Mouse (Mus musculus) adrenal gland, postnatal 25 days (tissue): ENCODE data around the gene Krt9. TPM values are rescaled to one million over a fixed set of nuclear protein-coding genes. Genes with fewer than 3 reads are reported as not detected.

Experiments used
- DNase-seq: peaks from one replicate; pipeline ENCODE4 v3.0.0; 2021; ENCODE audit warnings: mixed read lengths
- total RNA-seq: library from RNA; stranded (reverse); gene quantifications from 2 replicates; pipeline ENCODE4 v1.2.3, GENCODE M21; 2021

The Krt9 gene
- total RNA-seq, 1 experiment from 2014 or later, result not detected

DNA sequence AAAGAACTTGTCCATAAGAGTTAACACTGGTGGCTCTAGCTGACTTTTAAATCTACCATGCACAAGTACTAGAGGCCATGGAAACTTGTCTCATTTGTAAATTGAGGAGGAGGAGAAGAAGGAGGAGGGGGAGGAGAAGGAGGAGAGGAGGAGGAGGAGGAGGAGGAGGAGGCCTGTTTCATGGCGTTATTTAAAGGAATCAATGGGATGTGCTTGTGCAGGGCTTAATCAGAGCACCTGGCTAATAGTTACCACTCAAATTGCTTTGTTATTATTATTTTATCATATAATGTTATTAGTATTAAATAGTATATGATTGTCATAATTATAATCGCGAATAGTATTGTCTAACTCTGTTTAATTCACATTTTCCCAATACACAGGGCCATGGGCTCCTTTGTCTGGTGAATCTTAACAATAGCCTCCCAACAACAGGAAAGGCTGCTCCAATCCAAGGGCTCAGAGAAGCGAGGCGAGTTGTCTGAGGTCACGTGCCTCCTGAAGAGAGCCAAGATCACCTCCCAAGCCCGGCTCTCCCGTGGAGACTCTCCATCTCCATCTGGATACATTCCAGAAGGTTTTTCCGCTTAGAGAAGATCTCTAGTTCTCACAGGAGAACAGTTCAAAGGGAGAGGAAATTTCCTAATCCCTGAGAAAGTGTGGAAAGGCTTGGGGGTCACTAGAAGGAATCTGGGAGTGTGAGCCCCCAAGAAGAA lies 44.3 kb downstream of the Krt9 start, which contains the start of gene Krt19:
Krt19 (minus strand) TSS at position 51 of the 716 bp plus-strand sequence.
- DNase-seq, result no peak

DNA sequence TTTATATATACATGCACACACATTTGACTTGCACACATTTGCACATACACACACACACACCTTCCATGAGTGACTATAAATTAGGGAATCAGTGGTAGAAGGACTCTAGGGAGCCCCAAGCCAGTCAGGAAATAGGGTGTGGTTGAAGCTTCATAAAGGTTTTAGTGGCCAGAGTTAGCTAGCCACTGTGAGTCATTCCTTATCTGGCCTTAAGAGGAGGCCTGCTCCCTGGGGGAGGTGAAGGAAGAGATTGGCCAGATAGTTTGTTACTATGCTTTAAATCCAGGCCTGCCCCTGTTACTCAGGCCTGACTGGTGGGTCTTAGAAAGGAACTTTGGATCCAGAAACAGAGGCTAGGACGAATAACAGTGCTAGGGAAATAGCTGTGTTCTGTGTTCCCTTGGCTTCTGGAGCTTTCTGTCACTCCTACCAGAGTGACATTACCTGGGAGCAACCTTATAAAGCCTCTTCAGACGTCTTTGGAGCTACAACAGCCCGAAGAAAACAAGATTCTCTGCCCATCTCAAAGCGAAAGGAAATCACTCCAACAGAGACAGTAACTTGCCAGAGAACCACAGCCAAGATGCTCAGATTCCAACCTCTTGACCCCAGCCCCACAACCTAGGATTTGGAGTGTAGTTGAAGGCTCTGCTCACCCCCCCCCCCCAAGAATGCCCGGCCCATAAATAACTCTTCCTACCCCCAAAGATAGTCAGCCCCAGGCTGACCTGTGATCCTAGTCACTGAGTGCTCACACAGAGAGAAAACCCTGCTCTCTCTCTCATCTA lies 45.3 kb downstream of the Krt9 start:
- no peak for DNase-seq

DNA sequence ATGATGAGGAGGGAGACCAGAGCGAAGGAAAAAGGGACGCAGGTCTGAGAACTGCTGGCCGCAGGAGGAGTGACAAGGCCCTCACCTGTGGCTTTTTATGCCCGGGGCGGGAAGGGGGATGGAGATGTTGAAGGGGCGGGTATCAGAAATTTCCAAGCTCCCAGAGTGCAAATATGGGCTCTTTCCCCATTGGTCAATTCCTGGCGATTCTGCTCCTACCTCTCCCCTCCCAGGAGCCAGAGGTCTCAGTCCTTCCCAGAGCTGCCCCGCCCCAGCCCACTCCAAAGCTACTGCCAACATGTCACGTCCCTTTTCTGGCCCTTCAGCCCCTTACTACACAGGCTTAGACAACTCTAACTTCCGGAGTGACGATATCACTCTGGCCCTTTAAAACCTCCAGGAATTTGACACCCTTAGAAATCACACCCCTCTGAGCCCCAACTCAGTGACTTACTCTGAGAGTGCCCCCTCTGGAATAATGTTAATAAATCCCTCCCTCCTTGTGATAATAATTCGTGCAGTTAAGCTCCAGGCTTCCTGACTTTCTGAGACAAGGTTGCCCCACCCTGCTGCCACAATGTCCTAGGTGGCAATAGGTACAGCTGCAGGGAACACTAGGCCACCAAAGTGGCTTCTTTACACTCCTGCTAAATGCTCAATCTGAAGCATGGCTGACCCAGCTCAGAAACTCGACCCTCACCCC lies 47.0 kb downstream of the Krt9 start:
- DNase-seq, result no peak

DNA sequence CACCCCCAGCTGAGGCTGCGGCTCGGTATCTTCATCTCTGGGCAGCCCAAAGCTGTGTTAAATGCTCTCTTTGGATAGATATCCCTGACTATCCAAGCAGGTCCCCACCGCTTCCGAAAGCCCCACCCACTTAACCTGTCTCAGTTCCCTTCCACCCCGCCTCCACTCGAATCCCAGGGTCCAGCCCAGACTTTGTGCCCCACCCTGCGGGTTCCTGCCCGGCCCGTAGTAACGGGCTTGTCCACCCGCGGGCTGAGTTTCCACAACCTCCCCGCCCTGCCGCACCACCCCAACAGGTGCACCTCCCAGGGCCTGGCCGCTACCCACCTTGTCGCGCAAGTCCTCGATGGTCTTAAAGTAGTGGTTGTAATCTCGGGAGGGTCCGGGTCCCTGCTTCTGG lies 47.9 kb downstream of the Krt9 start:
- DNase-seq, result no peak

DNA sequence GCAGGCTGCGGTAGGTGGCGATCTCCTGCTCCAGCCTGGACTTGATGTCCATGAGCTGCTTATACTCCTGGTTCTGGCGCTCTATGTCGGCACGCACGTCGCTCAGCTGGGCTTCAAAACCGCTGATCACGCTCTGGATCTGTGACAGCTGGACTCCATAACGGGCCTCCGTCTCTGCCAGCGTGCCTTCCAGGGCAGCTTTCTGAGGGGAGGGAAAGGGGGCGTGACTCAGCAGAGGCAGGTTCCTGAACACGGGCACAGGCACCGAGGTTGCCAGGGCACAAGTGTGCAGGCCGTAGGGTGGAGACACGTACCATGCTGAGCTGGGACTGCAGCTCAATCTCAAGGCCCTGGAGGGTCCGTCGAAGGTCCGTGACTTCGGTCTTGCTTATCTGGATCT lies 52.1 kb downstream of the Krt9 start:
- peak; percentile 4 for DNase-seq

DNA sequence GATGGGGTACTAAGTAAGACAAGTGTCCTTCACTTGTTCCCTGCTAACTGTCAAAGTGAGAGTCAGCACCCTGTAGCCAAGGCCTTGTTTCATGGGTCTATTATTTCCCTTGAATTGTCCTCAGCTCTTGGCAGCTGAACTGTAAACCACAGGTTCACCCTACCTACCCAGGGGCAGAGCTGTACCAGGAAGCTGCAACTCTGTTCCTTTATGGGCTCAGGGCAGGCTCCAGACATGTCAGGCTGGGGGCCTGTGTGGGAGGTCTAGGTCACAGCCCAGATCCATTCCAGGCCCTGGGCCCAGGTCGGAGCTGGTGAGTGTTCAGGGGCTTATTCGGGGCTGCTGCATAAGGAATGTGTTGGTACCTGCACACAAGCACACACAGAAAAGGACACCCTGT lies 53.7 kb downstream of the Krt9 start:
- DNase-seq, result no peak

DNA sequence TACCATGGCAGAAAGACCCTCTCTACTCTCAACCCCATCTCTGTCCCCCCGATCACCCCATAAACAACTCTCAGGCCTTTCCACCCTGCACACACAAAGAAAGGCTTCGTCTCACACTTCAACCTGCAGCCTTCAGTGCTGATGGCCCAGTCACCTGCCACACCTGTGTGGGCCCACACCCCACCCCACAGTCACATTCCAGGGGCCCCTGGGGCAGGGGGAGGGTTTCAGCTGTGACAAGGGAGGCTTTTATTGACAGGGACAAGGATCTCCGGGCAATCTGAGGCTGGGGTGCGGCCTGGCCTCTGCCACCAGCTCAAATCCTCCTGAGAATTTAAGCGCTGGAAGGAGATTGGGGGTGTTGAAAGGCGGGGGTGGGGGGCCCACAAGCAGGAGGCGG lies 54.2 kb downstream of the Krt9 start:
- no peak for DNase-seq

DNA sequence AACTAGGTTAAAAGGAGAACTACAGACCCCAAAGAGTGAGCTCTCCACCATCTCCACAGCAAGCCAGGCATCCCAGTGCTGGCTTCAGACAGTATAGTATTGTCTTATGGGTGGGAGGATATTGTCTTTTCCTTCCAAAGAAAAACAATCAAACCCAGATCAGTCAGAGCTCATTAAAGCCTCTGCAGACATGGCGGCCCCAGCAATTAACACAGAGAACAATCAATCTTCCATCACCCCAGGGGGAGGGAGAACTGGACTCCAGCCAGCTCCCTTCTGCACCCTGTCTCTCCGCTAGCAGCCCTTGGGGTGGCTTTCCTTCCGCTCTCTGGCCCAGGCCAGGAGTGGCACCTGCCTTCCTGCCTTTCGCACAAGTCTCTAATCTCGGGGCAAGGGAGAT lies 55.4 kb downstream of the Krt9 start:
- DNase-seq, result no peak

Other genes with a start within 250 kb of the Krt9 start
- not detected in 2 replicates for gene Krtap9-5, start 244.8 kb downstream of the Krt9 start, total RNA-seq
- gene Krtap29-1, start 214.2 kb downstream of the Krt9 start, total RNA-seq, result not detected in 2 replicates
- not detected in 2 replicates for gene Krtap16-1, start 206.6 kb downstream of the Krt9 start, total RNA-seq
- gene Krtap17-1, start 199.3 kb downstream of the Krt9 start, total RNA-seq, result not detected in 2 replicates
- not detected in 2 replicates for gene Krt33a, start 177.0 kb downstream of the Krt9 start, total RNA-seq
- gene Krt33b, start 163.4 kb downstream of the Krt9 start, total RNA-seq, result not detected in 2 replicates
- gene Krt34, start 151.7 kb downstream of the Krt9 start, total RNA-seq, result not detected in 2 replicates
- not detected in 2 replicates for gene Krt31, start 142.7 kb downstream of the Krt9 start, total RNA-seq
- not detected in 2 replicates for gene Krt32, start 105.0 kb downstream of the Krt9 start, total RNA-seq
- not detected in 2 replicates for gene Krt35, start 97.0 kb downstream of the Krt9 start, total RNA-seq
- 0.18 TPM in 1 of 2 replicates, not detected in the other for gene Krt36, start 87.6 kb downstream of the Krt9 start, total RNA-seq
- gene Krt13, start 71.7 kb downstream of the Krt9 start, total RNA-seq, result not detected in 2 replicates
- gene Krt15, start 57.3 kb downstream of the Krt9 start, total RNA-seq, result not detected in 2 replicates
- 0.82 and 1.4 TPM in 2 replicates for gene Krt19, start 44.6 kb downstream of the Krt9 start, total RNA-seq
- gene Krt14, start 14.3 kb upstream of the Krt9 start, total RNA-seq, result not detected in 2 replicates
- not detected in 2 replicates for gene Krt16, start 55.7 kb upstream of the Krt9 start, total RNA-seq
- not detected in 2 replicates for gene Krt17, start 67.8 kb upstream of the Krt9 start, total RNA-seq
- not detected in 2 replicates for gene Krt42, start 76.6 kb upstream of the Krt9 start, total RNA-seq
- 904 and 1,056 TPM in 2 replicates for gene Eif1, start 126.6 kb upstream of the Krt9 start, total RNA-seq
- gene Gast, start 141.2 kb upstream of the Krt9 start, total RNA-seq, result not detected in 2 replicates
- gene Hap1, start 162.9 kb upstream of the Krt9 start, total RNA-seq, result 46.0 and 68.7 TPM in 2 replicates
- gene Jup, start 204.5 kb upstream of the Krt9 start, total RNA-seq, result 59.5 and 81.5 TPM in 2 replicates
- 25.7 and 29.4 TPM in 2 replicates for gene P3h4, start 221.6 kb upstream of the Krt9 start, total RNA-seq
- gene Fkbp10, start 222.5 kb upstream of the Krt9 start, total RNA-seq, result 23.8 and 24.7 TPM in 2 replicates
- 60.3 and 63.2 TPM in 2 replicates for gene Nt5c3b, start 248.6 kb upstream of the Krt9 start, total RNA-seq
- gene Klhl10, start 248.7 kb upstream of the Krt9 start, total RNA-seq, result 1.2 and 1.3 TPM in 2 replicates